Mouse (Mus musculus): ENCODE data around the gene Uba2.

- no peak for TF ChIP-seq POLR2A (IDR thresholded peaks at IDR 0.05; ENCODE audit: extremely low read depth, insufficient read depth, low read length)
- no peak for TF ChIP-seq CTCF (IDR thresholded peaks at IDR 0.05; ENCODE audit: low read depth, low read length)
Measured at GRCm38 (mm10) chr7:34094911-34095481, 74.4 kb downstream of the Uba2 start, which contains the start of gene Scgb1b30.
